Comparison of ENCODE assay signal across 8 mouse cellular contexts in the genomic region with DNA sequence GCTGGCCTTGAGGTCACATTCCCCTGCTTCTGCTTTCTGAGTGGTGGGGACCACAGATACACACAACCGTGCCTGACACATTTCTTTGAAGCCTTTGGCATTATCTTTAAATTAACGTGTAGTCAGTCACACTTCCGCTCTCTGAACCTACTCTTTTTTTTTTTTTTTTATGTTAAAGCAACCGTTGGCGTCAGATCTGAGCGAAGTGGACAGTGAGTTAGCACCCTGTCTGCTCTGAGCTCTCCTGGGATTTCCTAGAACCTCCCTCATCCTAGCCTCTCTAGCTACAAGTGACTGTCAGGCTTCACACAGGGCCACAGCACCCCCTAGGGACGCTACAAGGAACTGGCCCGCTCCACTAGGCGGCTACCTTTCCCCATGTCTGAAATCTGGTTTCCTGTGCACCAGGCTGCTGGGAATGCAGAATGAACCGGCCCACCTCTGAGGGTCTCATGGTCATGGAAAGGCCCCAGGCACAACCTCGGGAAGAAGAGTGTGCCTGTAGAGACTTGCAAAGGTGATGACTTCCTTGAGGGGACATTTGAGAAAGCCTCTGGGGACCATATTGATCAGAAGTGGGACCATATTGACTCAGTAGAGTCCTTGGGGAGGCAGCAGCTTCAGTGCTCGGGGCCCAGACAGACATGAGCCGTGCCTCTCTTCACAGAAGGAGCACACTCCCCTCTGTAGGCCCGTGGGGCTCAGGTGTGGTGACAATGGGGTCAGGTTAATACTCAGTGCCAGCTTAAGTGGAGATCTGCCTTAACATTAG. TPM values are rescaled to one million over a fixed set of nuclear protein-coding genes. Genes with fewer than 3 reads are reported as not detected.
DNase-seq lines count a peak whose midpoint lies in the region; ATAC-seq and TF ChIP-seq lines count a peak whose summit lies in the region.

No protein-coding gene starts in this region.

- no peak overlapping the region for H3K4me3 ChIP-seq in C2C12 (ENCODE audit: insufficient read depth, poor library complexity, severe bottlenecking)
- no peak overlapping the region for H3K4me3 ChIP-seq in heart, adult 2 months
- H3K4me3 ChIP-seq in kidney, embryonic 16.5 days (ENCODE audit: low read length): no peak overlapping the region
- no peak overlapping the region for H3K4me3 ChIP-seq in liver, embryonic 13.5 days (replicated peaks)
- no peak overlapping the region for H3K4me3 ChIP-seq in olfactory bulb, adult 2 months (ENCODE audit: insufficient read depth, low read depth, low read length)

- H3K27ac ChIP-seq in heart, adult 2 months: no peak overlapping the region
- H3K27ac ChIP-seq in kidney, embryonic 16.5 days (ENCODE audit: low read length): 0 out of 2 replicates have a peak overlapping the region, but pooled peaks have one; percentile 8
- H3K27ac ChIP-seq in liver, embryonic 13.5 days: no peak overlapping the region
- no peak overlapping the region for H3K27ac ChIP-seq in olfactory bulb, adult 2 months (ENCODE audit: insufficient read depth, low read depth, low read length)

- H3K79me2 ChIP-seq in C2C12 (ENCODE audit: control insufficient read depth, insufficient read depth): no peaks in the 10 kb centered on the region
- no peaks in the 10 kb centered on the region for H3K79me2 ChIP-seq in heart, adult 2 months (replicated peaks; ENCODE audit: control insufficient read depth, insufficient read depth, low read length)

- H3K27me3 ChIP-seq in C2C12 (ENCODE audit: control insufficient read depth, insufficient read depth, insufficient read length): no peaks in the 10 kb centered on the region
- H3K27me3 ChIP-seq in heart, adult 2 months (ENCODE audit: control insufficient read depth, insufficient read depth, low read length): no peaks in the 10 kb centered on the region
- no peaks in the 10 kb centered on the region for H3K27me3 ChIP-seq in kidney, embryonic 16.5 days (ENCODE audit: insufficient read depth, low read length)
- H3K27me3 ChIP-seq in liver, embryonic 13.5 days: no peaks in the 10 kb centered on the region

- H3K9ac ChIP-seq in heart, adult 2 months (ENCODE audit: low read depth, low read length): no peak overlapping the region
- H3K9ac ChIP-seq in kidney, embryonic 16.5 days (replicated peaks; ENCODE audit: low read length): 0 out of 2 replicates have a peak overlapping the region, but pooled peaks have one; percentile 3
- no peak overlapping the region for H3K9ac ChIP-seq in liver, embryonic 13.5 days

- intact Hi-C loops in heart, adult 2 months (cut with DNase I): loop anchor here (1.0 to 10.0 kb wide), 4 partner anchors 72 to 344 kb away; no protein-coding TSS in a partner anchor

- peak; percentile 70; the same call in 1 of the 2 replicates for ATAC-seq in kidney, embryonic 16.5 days (ENCODE audit: low FRiP score, low TSS enrichment)
- ATAC-seq in liver, embryonic 13.5 days (ENCODE audit: low read depth): no peak; the same call in 1 of the 2 replicates

- H3K9me3 ChIP-seq in kidney, embryonic 16.5 days (ENCODE audit: low read length): no peaks in the 10 kb centered on the region
- no peaks in the 10 kb centered on the region for H3K9me3 ChIP-seq in liver, embryonic 13.5 days (replicated peaks)

- H3ac ChIP-seq in C2C12 (ENCODE audit: control insufficient read depth, insufficient read length, low read depth): no peak overlapping the region

- H3K4me1 ChIP-seq in heart, adult 2 months (ENCODE audit: control insufficient read depth, insufficient read depth, low read length): no peaks in the 10 kb centered on the region; the same call in 1 of the 2 replicates
- H3K4me1 ChIP-seq in kidney, embryonic 16.5 days (ENCODE audit: insufficient read depth, low read length): peaks cover 23% of the 10 kb centered on the region
- H3K4me1 ChIP-seq in liver, embryonic 13.5 days (replicated peaks): peaks cover 15% of the 10 kb centered on the region
- peaks cover 11% of the 10 kb centered on the region for H3K4me1 ChIP-seq in olfactory bulb, adult 2 months (ENCODE audit: control insufficient read depth, insufficient read depth, low read length)

- peak; percentile 71 for DNase-seq in adrenal gland, adult 8-10 months
- peak; percentile 60 for DNase-seq in embryo, embryonic 11.5 days (ENCODE audit: low read depth, low spot score)
- DNase-seq in heart, adult 2 months: peak; percentile 84 to 87
- peak; percentile 55 for DNase-seq in liver, embryonic 13.5 days
- DNase-seq in thymus, adult 18-20 months: peak; percentile 76 to 80

- no peak for TF ChIP-seq POLR2A in heart, adult 2 months (IDR thresholded peaks at IDR 0.05; ENCODE audit: insufficient read depth, low read depth, low read length)
- no peak for TF ChIP-seq POLR2A in olfactory bulb, adult 2 months (IDR thresholded peaks at IDR 0.05; ENCODE audit: insufficient read depth, low read depth, low read length)

- H3K4me2 ChIP-seq in kidney, embryonic 16.5 days (replicated peaks; ENCODE audit: low read depth, low read length): no peak overlapping the region
- H3K4me2 ChIP-seq in liver, embryonic 13.5 days: no peak overlapping the region

- no peaks in the 10 kb centered on the region for H3K36me3 ChIP-seq in C2C12 (ENCODE audit: control insufficient read depth, insufficient read depth)
- no peaks in the 10 kb centered on the region for H3K36me3 ChIP-seq in heart, adult 2 months (ENCODE audit: control insufficient read depth, insufficient read depth, low read length)
- no peaks in the 10 kb centered on the region for H3K36me3 ChIP-seq in kidney, embryonic 16.5 days (ENCODE audit: insufficient read depth, low read length)
- H3K36me3 ChIP-seq in liver, embryonic 13.5 days: no peaks in the 10 kb centered on the region

- 20% methylated on average over 14 of the region's 14 CpGs for WGBS in heart, adult 2 months
- WGBS in kidney, embryonic 16.5 days: 20% methylated on average over 14 of the region's 14 CpGs
- 5% methylated on average over 14 of the region's 14 CpGs for WGBS in liver, embryonic 13.5 days (ENCODE audit: insufficient replicate concordance)
- WGBS in olfactory bulb, adult 2 months: 32% methylated on average over 14 of the region's 14 CpGs

- TF ChIP-seq CTCF in C2C12 (IDR thresholded peaks at IDR 0.05; ENCODE audit: control insufficient read depth, insufficient read depth, insufficient read length): peak; percentile 90
- no peak; the same call in 1 of the 2 replicates for TF ChIP-seq CTCF in heart, adult 2 months (IDR thresholded peaks at IDR 0.05)
- peak; percentile 88 for TF ChIP-seq CTCF in olfactory bulb, adult 2 months (IDR thresholded peaks at IDR 0.05; ENCODE audit: insufficient read depth, low read depth, low read length)

- H3K79me3 ChIP-seq in C2C12 (ENCODE audit: low read depth): no peaks in the 10 kb centered on the region

- peak; percentile 81 for TF ChIP-seq EP300 in heart, adult 2 months (IDR thresholded peaks at IDR 0.05; ENCODE audit: insufficient read depth, low read depth, low read length)

TF ChIP-seq in C2C12, 6 proteins besides CTCF, POLR2A, EP300 and RAD21:
- TF ChIP-seq CEBPB (IDR thresholded peaks at IDR 0.05; ENCODE audit: low read depth) (no peak), MAX (IDR thresholded peaks at IDR 0.05) (no peak), USF1 (IDR thresholded peaks at IDR 0.05; ENCODE audit: low read depth) (no peak), MYOG (IDR thresholded peaks at IDR 0.05; ENCODE audit: control insufficient read depth, extremely low read depth, insufficient read length) (no peak), FOSL1 (IDR thresholded peaks at IDR 0.05; ENCODE audit: insufficient read depth, low read length, poor library complexity, severe bottlenecking) (no peak), MYOD1 (IDR thresholded peaks at IDR 0.05; ENCODE audit: control insufficient read depth, insufficient read length, low read depth) (no peak)

RNA-seq across cellular contexts. Expression of a gene that starts 57.2 kb away (rescaled TPM):
- 0.06 TPM for polyA plus RNA-seq in C2C12 (2012; fragmentation: generic; extraction: Trizol)
- total RNA-seq in adrenal gland, adult 8-10 months (2022): under 1 TPM; 0.15 to 0.87 (median 0.39) TPM
- under 1 TPM in 1 of 2 experiments, not detected in 1; 0.70 TPM for total RNA-seq in heart, adult 2 months (2021)
- polyA plus RNA-seq in heart, adult 2 months (2012; rRNA removed): 0.23 and 0.38 TPM in 2 replicates
- polyA plus RNA-seq in kidney, embryonic 16.5 days (2015; fragmentation: Nextera tagmentation; extraction: Ambion mirVana): 0.12 and 0.26 TPM in 2 replicates
- polyA plus RNA-seq in liver, embryonic 13.5 days (2015; fragmentation: Nextera tagmentation; extraction: Ambion mirVana): 4.4 and 5.3 TPM in 2 replicates
- polyA plus RNA-seq in olfactory bulb, adult 2 months (2012; ENCODE audit: insufficient read depth, insufficient read length, low replicate concordance, missing spikeins): not detected in 2 replicates
